Mouse (Mus musculus): Measurements from ENCODE around the gene Slc25a39.

DNA sequence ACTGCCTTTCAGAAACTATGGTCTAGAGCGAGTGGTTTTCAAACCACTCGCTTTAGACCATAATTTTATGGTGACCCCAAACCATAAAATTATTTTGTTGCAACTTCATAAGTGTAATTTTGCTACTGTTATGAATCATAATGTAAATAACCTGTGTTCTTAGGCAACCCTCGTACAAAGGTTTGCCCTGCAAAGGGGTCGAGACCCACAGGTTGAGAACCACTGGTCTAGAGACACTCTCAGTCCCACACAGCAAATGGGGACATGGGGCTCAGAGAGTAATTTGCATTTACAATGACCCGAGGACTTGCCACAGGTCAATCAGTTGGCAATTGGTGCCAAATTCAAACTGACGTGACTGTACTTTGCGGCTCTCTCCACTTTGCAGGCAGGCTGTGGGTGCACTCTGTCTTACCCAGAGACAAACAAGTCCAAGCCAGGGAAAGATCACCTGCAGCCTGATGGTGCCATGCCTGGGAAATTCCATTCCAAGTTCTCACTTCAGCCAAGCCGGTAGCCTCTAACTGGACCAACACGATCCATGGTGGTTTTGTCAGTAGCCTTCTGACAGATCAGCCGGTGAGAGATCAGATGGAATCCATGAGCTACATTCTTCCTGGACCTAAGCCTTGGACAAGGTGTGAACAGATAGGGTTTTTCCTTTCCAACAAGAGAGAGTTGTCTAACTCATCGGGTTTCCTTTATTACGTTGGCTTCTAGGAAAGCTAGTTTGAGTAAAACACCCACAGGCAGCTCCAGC lies 35.6 kb downstream of the Slc25a39 start:
- TF ChIP-seq POLR2A (IDR thresholded peaks at IDR 0.05; ENCODE audit: borderline replicate concordance, extremely low read depth, low read depth, low read length) (no peak), CTCF (IDR thresholded peaks at IDR 0.05; ENCODE audit: insufficient read depth, low read length) (no peak)
